Mouse (Mus musculus) adrenal gland, adult (tissue): ENCODE measurements around the gene Fam162b.

Experiments
- DNase-seq, 2 experiments: peaks; one replicate each; pipeline ENCODE4 v3.0.0; 2022 to 2023; ENCODE audit warnings: low spot score in 1 of 2; ENCODE audit not compliant: inconsistent age in 2 of 2

Gene Fam162b

GRCm38 (mm10) chr10:51590139-51590574, at the start of gene Fam162b:
Fam162b (minus strand) TSS chr10:51590517.
- DNase-seq, result no peak

- DNase-seq, result no peak
Observed at GRCm38 (mm10) chr10:51631411-51632136, 41.3 kb upstream of the Fam162b start, which contains the start of gene Gprc6a. Gprc6a (minus strand) TSS chr10:51631461.

- DNase-seq, result no peak
Observed at GRCm38 (mm10) chr10:51621193-51621592, 30.9 kb upstream of the Fam162b start.

- no peak for DNase-seq
Observed at GRCm38 (mm10) chr10:51620126-51620525, 29.8 kb upstream of the Fam162b start.

- no peak for DNase-seq
Observed at GRCm38 (mm10) chr10:51618538-51618937, 28.2 kb upstream of the Fam162b start.

GRCm38 (mm10) chr10:51614826-51615590, 24.7 kb upstream of the Fam162b start:
- no peak for DNase-seq

- DNase-seq, result no peak
Observed at GRCm38 (mm10) chr10:51613421-51613820, 23.1 kb upstream of the Fam162b start.

- no peak for DNase-seq
Observed at GRCm38 (mm10) chr10:51611969-51612682, 21.8 kb upstream of the Fam162b start.

GRCm38 (mm10) chr10:51609741-51610425, 19.6 kb upstream of the Fam162b start:
- no peak for DNase-seq

GRCm38 (mm10) chr10:51596928-51597635, 6.8 kb upstream of the Fam162b start:
- DNase-seq, result no peak

- DNase-seq, result peak in 1 of 2 experiments; percentile 59
Observed at GRCm38 (mm10) chr10:51595001-51595931, 4.9 kb upstream of the Fam162b start.

GRCm38 (mm10) chr10:51591574-51591973, 1.3 kb upstream of the Fam162b start:
- DNase-seq, result no peak

GRCm38 (mm10) chr10:51584919-51585318, 5.4 kb downstream of the Fam162b start:
- DNase-seq, result no peak

GRCm38 (mm10) chr10:51584378-51584777, 5.9 kb downstream of the Fam162b start:
- DNase-seq, result no peak

- DNase-seq, result no peak
Observed at GRCm38 (mm10) chr10:51571225-51571996, 18.9 kb downstream of the Fam162b start.

GRCm38 (mm10) chr10:51556005-51556404, 34.3 kb downstream of the Fam162b start:
- DNase-seq, result peak in 1 of 2 experiments; percentile 51

- peak; percentile 63 to 90 for DNase-seq
Observed at GRCm38 (mm10) chr10:51553348-51554123, 36.8 kb downstream of the Fam162b start.
